Mouse (Mus musculus): ENCODE measurements around the gene Olfr1014.

The Olfr1014 gene

GRCm38 (mm10) chr2:85772413-85772812, at the start of gene Olfr1014:
TSS of gene Olfr1014 (plus strand) at chr2:85772713.
- DNase-seq (ENCODE audit: low spot score in 2 of 2) = no peak

DNA sequence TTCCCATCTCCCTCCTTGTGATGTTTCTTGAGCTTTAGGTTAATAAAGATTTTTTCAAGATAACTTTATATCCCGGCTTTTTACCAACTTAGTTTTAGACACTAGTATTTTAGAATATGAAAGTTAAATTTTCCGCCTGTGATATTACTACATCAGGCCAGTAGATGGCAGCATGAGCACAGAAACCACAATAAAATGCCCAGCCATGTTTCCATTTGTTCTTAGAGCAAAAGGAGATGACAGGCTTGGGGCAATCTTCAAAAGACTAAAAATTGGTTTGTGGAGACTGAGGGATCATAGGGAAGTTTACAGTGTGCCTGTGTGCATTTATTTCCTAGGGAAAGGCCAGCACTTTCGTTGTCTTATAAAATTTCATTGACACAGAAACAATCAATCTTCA, 46.7 kb upstream of the Olfr1014 start:
- DNase-seq (ENCODE audit: low spot score in 2 of 2) = no peak

DNA sequence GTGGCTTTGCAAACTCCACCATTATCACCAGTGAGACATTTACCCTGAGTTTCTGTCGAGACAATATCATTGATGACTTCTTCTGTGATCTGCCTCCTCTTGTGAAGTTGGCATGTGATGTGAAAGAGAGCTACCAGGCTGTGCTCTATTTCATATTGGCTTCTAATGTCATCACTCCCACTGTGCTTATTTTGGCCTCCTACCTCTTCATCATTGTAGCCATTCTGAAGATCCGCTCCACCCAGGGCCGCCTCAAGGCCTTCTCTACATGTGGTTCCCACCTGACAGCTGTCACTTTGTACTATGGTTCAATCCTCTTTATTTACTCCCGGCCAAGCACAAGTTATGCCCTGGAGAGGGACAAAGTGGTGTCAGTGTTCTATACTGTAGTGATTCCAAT, 18.7 kb upstream of the Olfr1014 start:
- DNase-seq (ENCODE audit: low spot score in 2 of 2) = no peak

- DNase-seq (ENCODE audit: low spot score in 2 of 2) = no peak
These were observed 9.8 kb upstream of the Olfr1014 start, which contains the start of gene Olfr1012 for GRCm38 (mm10) chr2:85762666-85763065. TSS of gene Olfr1012 (minus strand) at chr2:85762766.

- no peak for DNase-seq (ENCODE audit: low spot score in 2 of 2)
These were observed 5.7 kb upstream of the Olfr1014 start, which contains the start of gene Olfr1013 for GRCm38 (mm10) chr2:85766798-85767197. TSS of gene Olfr1013 (plus strand) at chr2:85767098.

- no peak for DNase-seq (ENCODE audit: low spot score in 2 of 2)
These were observed 9.2 kb downstream of the Olfr1014 start, which contains the start of gene Olfr1015 for GRCm38 (mm10) chr2:85781717-85782116. TSS of gene Olfr1015 (plus strand) at chr2:85782017.

DNA sequence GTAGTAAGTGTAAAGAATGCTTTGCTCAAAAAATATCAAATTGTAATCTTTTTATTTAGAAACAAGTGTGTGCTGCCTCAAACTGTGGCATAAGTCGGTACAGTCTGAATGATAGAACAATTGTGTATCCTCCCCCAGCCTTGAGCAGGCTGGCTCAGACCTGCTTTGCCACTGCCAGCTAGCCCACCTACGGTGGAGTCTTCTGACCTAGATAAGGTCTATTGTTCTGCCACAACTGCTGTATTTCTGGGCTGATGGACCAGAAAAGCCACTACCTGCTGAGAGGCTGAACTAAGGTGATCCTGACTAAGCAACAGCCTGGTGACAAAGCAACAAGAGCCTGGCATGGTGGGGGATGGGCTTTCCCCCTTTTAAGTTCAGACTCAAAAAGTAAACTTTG, 19.8 kb downstream of the Olfr1014 start:
- no peak for DNase-seq (ENCODE audit: low spot score in 2 of 2)

DNA sequence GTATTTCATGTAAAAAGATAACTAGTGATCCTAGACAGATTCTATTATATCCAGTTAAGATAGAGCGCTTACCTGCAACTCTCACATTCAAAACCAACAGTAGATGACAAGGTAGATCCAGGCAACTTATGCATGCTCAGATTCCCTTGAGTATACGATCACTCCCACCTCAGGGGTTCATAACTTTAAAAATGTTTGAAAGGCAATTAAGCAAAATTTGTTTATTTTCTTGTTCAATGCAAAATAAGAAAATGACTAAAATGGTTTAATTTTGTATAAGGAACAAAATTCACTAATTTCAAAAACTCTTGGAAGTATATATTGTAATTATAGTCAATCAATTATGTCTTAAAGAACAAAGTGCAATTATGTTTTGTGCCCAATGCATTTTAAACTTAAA, 29.9 kb downstream of the Olfr1014 start, which contains the start of gene Olfr1016:
Gene Olfr1016, minus strand, starts transcription at position 101 of the 400 bp plus-strand sequence.
- no peak for DNase-seq (ENCODE audit: low spot score in 2 of 2)

GRCm38 (mm10) chr2:85804501-85804900, 32.0 kb downstream of the Olfr1014 start:
- DNase-seq (ENCODE audit: low spot score in 2 of 2) = no peak

DNA sequence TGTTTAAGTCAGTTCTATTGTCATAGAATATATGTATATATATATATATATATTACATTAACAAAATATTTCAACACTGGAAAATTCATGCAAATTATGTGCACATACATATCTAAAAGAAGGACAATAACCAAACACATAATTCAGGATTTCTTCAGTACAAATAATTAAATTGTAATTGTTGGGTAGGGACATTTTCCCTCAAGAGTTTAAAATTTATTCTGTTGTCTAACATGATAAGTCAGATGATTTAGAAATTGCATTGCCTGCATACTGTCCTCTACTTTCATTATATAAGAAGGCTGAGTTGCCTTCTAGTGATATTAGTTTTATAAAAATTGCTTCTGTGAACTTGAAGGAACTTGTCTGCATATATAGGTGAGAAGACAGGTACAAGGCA, 45.7 kb downstream of the Olfr1014 start, which contains the start of gene Olfr1018:
Gene Olfr1018, plus strand, starts transcription at position 301 of the 400 bp plus-strand sequence.
- no peak for DNase-seq (ENCODE audit: low spot score in 2 of 2)

Measured in right cerebral cortex, postnatal 36 days (tissue).